Mouse (Mus musculus) C2C12 (cell line): ENCODE measurements around the gene Slc22a5. TPM values are rescaled to one million over a fixed set of nuclear protein-coding genes. Genes with fewer than 3 reads are reported as not detected.
A peak's percentile ranks its signal among the peaks of the same experiment; 100 is the strongest.
"Not testable (repeated sequence)": the region's sequence is repeated elsewhere in the genome, so short reads cannot be mapped to it uniquely, and the experiment has no call there.

Experiments
- H3K27me3 ChIP-seq: one replicate; pipeline ENCODE4 v1.6.1; 2011; ENCODE audit not compliant: control insufficient read depth, insufficient read depth, insufficient read length
- H3K36me3 ChIP-seq: one replicate; pipeline ENCODE4 v1.6.1; 2011; ENCODE audit not compliant: control insufficient read depth, insufficient read depth
- H3K4me3 ChIP-seq: one replicate; pipeline ENCODE4 v1.5.1; 2011; ENCODE audit warnings: mild to moderate bottlenecking, control low read depth; ENCODE audit not compliant: poor library complexity, insufficient read depth, severe bottlenecking
- H3K79me2 ChIP-seq: one replicate; pipeline ENCODE4 v1.6.1; 2011; ENCODE audit not compliant: control insufficient read depth, insufficient read depth
- H3K79me3 ChIP-seq: one replicate; pipeline ENCODE4 v1.6.1; 2011; ENCODE audit warnings: low read depth, control low read depth
- H3ac ChIP-seq: one replicate; pipeline ENCODE3; 2011; ENCODE audit warnings: low read depth; ENCODE audit not compliant: control insufficient read depth, insufficient read length
- CEBPB ChIP-seq: IDR thresholded peaks from one replicate; pipeline ENCODE4 v1.6.1; 2011; ENCODE audit warnings: low read depth, mild to moderate bottlenecking, control low read depth, moderate library complexity
- CTCF ChIP-seq: IDR thresholded peaks from one replicate; pipeline ENCODE4 v1.5.1; 2011; ENCODE audit not compliant: control insufficient read depth, insufficient read depth, insufficient read length
- FOSL1 ChIP-seq: IDR thresholded peaks from one replicate; pipeline ENCODE4 v1.8.0; 2011; ENCODE audit warnings: mild to moderate bottlenecking, low read length; ENCODE audit not compliant: poor library complexity, insufficient read depth, severe bottlenecking
- MAX ChIP-seq: IDR thresholded peaks from one replicate; pipeline ENCODE4 v1.6.1; 2011; ENCODE audit warnings: mild to moderate bottlenecking, control low read depth
- MYOD1 ChIP-seq: IDR thresholded peaks from one replicate; pipeline ENCODE4 v1.6.1; 2011; ENCODE audit warnings: low read depth; ENCODE audit not compliant: control insufficient read depth, insufficient read length
- MYOG ChIP-seq: IDR thresholded peaks from one replicate; pipeline ENCODE4 v1.6.1; 2011; ENCODE audit not compliant: control insufficient read depth, insufficient read length; ENCODE audit errors: extremely low read depth
- USF1 ChIP-seq: IDR thresholded peaks from one replicate; pipeline ENCODE4 v1.6.1; 2011; ENCODE audit warnings: low read depth, mild to moderate bottlenecking, control low read depth, moderate library complexity
- polyA plus RNA-seq: library from polyadenylated mRNA; unstranded; fragments of >200 nt; fragmentation: generic; extraction: Trizol; gene quantifications from one replicate; pipeline ENCODE4 v1.2.1, GENCODE M21; 2012; ENCODE audit warnings: missing spikeins

The Slc22a5 gene
- polyA plus RNA-seq, 1 experiment = 2.9 TPM

DNA sequence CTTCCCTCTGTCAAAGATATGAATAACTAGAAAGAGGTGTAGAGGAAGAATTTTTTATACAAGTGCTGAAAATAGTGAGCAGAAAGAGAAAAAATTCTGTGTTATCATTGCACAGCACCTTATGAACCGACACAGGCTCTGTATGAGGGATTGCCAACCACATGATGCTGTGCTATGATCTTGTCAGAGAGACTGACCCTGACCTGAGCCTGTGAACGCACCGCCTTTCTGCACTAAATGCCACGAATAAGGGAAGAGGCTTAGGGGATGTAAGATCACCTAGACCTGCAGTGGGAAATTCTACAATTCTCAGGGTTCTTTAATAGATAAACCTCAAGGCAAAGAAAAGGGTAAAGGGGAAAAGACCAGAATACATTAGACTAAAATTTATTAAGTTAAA is 15.0 kb downstream of the Slc22a5 start:
- Histone ChIP-seq H3K27me3 (no peaks in the 10 kb centered on the region), H3K36me3 (peaks cover 7% of the 10 kb centered on the region), H3K79me3 (no peaks in the 10 kb centered on the region), H3ac (no peak overlapping the region), H3K79me2 (no peaks in the 10 kb centered on the region), H3K4me3 (no peak overlapping the region)
- TF ChIP-seq FOSL1 (no peak), MYOG (no peak), USF1 (no peak), MAX (no peak), MYOD1 (no peak), CTCF (no peak), CEBPB (no peak)

DNA sequence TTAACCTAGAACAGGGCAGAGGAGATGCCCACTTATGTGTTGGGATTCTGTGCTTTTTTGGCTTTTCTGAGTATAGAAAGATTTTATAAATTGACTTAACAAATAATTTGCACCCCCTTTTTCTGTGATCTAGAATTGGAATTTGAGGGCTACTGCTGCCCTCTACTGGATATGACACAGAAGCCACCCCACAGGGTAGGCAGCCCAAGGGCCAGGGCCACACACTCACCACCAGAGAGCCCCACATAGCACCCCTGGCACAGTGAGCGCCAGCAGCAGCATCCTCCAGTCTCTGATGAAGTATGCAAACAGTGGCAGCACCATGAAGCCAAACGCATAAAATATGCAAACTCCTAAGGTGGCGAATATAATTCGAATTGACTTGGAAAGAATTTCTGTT is 16.8 kb downstream of the Slc22a5 start:
- Histone ChIP-seq H3K4me3 (no peak overlapping the region), H3K27me3 (no peaks in the 10 kb centered on the region), H3K79me3 (no peaks in the 10 kb centered on the region), H3ac (no peak overlapping the region), H3K79me2 (no peaks in the 10 kb centered on the region), H3K36me3 (peaks cover 7% of the 10 kb centered on the region)
- TF ChIP-seq CTCF (peak; percentile 4), FOSL1 (no peak)

DNA sequence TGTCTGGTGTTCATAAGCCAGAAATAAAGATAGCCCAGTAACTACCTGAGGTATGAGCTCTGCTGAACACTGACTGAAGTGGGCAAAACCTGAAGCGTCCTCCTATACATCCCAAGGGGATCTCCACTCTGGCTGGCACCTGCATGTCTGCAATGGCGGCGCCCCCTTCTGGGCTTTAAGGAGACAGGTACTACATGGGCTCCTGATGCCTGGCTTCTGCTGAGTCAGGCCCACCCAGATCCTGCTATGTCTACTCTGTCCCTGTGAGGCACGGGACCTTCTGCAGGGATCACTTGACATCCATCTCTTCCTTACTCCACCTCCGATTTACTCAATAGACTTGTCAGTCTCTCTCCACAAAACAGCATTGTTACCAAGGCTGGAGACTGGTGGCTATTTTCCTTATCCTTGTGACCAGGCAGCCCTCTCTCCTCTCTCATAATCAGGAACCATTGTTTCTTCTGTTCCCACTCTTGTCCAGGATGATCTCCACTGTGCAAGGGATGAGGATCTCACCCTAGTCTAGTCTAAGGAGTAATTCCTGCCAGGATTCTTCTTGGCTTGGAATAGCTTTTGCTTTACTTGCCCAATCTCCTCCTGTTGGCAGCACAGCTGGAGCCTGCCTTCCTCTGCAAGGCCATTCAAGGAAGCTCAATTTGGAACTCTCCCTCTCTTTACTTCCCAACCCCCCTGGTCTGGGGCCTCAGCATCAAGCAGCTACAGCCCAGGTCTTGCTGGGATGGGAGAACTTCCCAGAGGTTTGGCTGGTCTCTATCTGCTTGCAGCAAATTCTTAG is 17.4 kb downstream of the Slc22a5 start:
- H3K36me3 ChIP-seq, H3K79me2 ChIP-seq, H3K27me3 ChIP-seq, H3K79me3 ChIP-seq, H3ac ChIP-seq, H3K4me3 ChIP-seq: not testable (repeated sequence)

DNA sequence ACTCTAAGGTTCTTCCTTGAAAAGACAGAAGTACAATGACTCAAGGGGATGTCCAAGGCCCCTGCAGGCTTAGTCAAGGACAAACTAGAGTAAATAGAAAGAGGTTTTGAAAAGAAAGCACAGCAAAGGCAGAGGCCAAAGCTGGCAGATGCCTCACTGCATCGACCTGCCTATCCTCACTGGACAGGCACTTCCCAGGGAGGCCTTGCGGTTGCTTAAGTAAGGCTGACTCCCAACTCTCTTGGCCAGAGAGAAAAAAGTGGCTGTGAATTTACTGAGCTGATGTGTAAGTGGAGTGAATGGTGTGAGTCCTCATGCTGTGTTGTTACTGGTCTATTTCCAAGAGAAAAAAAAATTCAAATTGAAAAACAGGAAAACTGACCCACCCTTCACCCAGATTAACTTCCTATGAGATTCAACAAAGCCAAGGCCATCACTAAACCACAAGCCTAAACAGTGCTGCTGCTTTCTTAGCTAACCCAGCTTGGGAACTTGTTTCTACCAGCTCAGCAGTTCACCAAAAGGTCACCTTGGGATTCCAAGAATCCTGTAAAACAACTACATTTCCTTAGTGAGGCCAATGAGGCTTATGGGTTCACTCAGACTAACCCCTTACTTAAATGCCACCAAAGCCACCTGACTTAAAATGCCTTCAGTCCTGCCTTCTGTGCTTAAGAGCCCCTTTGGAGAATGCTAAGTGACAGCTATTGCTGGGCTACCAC is 19.5 kb downstream of the Slc22a5 start:
- Histone ChIP-seq H3K79me3 (no peaks in the 10 kb centered on the region), H3ac (no peak overlapping the region), H3K4me3 (no peak overlapping the region), H3K36me3 (peaks cover 7% of the 10 kb centered on the region), H3K79me2 (no peaks in the 10 kb centered on the region), H3K27me3 (no peaks in the 10 kb centered on the region)
- TF ChIP-seq FOSL1 = no peak
- TF ChIP-seq USF1 = no peak
- TF ChIP-seq MYOG = no peak
- no peak for TF ChIP-seq MYOD1
- no peak for TF ChIP-seq MAX
- no peak for TF ChIP-seq CEBPB
- TF ChIP-seq CTCF = no peak

DNA sequence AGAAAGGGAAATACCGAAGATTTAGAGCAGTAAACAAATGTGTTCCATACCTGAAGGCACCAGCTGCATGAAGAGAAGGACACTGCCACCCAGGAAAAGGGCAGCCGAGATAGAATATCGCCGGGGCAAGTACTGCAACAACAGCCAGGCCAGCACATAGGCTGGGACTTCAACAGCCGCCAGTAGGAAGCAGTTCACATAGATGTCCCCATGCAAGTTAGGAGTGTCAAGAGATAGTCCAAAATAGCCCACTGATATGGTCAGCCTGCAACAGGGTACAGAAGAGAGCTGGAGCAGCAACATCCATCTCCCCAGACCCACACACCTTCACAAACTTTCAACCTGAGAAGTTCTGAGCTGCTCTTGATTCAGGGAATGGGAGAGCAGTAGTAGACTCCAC is 22.3 kb downstream of the Slc22a5 start:
- H3K36me3 ChIP-seq = peaks cover 7% of the 10 kb centered on the region
- TF ChIP-seq CTCF (no peak), USF1 (no peak)
- H3K79me2 ChIP-seq = no peaks in the 10 kb centered on the region
- H3K4me3 ChIP-seq = no peak overlapping the region
- no peaks in the 10 kb centered on the region for H3K79me3 ChIP-seq
- no peak overlapping the region for H3ac ChIP-seq
- no peaks in the 10 kb centered on the region for H3K27me3 ChIP-seq

DNA sequence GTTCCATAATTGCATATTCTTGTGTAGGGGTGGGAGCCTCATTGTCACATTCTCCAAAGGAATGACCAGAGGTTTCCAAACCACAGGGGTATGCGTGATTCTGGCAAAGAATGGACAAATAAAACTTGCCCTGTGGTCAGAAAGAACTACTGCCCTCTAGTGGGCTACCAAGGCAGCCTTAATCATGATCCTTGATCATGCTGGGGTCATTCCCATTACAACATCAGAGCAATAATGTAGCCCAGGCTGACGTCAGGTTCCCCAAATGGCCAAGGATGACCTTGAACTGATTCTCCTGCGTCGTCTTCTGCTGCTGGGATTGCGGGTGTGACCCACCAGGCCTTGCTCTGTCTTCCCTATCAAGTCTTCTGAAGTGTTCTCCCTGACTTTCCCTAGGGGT is 23.1 kb downstream of the Slc22a5 start:
- H3K79me3 ChIP-seq, H3K79me2 ChIP-seq, H3ac ChIP-seq, H3K27me3 ChIP-seq, H3K36me3 ChIP-seq, H3K4me3 ChIP-seq: not testable (repeated sequence)

DNA sequence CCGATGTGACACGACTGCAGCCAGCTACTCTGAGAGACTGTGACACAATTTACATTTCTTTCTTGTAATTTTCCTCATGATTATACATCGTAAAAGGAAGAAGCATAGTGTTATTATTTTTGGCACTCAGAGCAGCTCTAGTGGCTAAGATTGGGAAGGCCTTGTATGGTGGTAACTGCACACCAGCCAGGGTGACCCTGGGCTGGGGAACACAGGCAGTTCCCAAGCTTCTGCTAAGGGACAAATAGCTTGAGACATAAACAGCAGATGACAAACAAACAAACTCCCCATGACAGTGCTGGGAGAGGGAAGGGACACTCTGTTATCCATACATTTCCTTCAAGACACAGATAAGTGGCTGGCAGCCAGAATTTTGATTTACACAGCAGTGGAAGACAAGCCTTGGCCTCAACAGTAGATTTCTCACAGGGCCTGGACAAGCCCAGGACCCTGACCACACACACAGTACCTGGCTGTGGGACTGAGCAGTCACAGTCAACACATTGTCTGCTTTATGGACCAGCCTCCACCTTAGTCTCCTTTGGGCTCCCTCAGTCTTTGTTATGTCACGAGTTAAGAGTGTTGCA is 26.6 kb downstream of the Slc22a5 start:
- H3K4me3 ChIP-seq, H3ac ChIP-seq, H3K36me3 ChIP-seq, H3K27me3 ChIP-seq, H3K79me3 ChIP-seq, H3K79me2 ChIP-seq: not testable (repeated sequence)

DNA sequence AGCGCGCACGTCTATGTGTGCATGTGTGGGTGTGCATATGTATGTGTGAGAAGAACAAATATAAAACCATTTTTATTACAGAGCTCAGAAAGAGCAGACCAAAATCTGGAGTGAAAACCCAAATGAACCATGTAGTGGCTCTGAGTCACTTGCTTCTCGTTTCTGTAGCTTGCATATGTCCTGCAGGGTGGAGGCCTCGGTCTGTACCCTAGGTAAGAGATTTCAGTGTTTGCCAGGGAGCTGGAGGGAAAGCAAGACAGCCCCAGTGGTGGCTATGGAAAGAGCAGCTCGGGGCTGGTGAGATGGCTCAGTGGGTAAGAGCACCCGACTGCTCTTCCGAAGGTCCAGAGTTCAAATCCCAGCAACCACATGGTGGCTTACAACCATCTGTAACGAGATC is 30.5 kb downstream of the Slc22a5 start:
- not testable (repeated sequence) for H3K79me2 ChIP-seq, H3K4me3 ChIP-seq, H3K36me3 ChIP-seq, H3ac ChIP-seq, H3K27me3 ChIP-seq, H3K79me3 ChIP-seq
